In the genomic region with DNA sequence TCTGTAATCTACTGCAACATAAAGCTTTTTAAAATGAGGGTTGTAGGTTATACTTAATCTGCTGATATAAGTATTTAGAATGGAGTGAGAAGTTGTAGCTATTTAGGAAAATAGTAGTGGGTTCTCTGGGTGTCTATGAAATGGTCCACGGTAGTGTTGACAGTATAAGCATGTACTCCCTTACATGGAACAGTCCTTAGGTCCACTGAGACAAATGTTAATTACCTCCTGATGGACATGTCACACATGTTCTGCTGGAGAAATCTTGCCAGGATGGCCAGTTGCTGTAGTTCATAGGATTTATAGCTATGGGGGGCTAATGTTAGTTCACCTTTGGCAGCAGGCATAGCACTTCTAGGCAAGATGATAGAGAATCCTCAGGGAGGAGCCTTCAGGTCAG, we compare ENCODE assay signal across 22 mouse cellular contexts.
DNase-seq lines count a peak whose midpoint lies in the region; ATAC-seq and TF ChIP-seq lines count a peak whose summit lies in the region.
"Had no signal": no experiment of that assay in that cellular context is flagged by ENCODE, and none has a peak within 500 bp of the region (broad histone marks: within the 10 kb centered on the region; RNA-seq: fewer than 3 reads in every experiment).

No protein-coding gene starts in this region.

- H3K27ac ChIP-seq in lung, embryonic 14.5 days (ENCODE audit: low read depth) = no peak overlapping the region
- H3K27ac ChIP-seq in lung, embryonic 16.5 days (ENCODE audit: low read length) = no peak overlapping the region
- H3K27ac ChIP-seq in lung, postnatal 0 days (ENCODE audit: low read length) = no peak overlapping the region

- no peaks in the 10 kb centered on the region for H3K9me3 ChIP-seq in lung, embryonic 14.5 days (ENCODE audit: low read depth, low read length)
- no peaks in the 10 kb centered on the region for H3K9me3 ChIP-seq in lung, embryonic 16.5 days (ENCODE audit: control insufficient read depth, low read length)
- H3K9me3 ChIP-seq in lung, postnatal 0 days (ENCODE audit: low read length) = no peaks in the 10 kb centered on the region
- H3K9me3 ChIP-seq: G1E had no signal

- H3K4me3 ChIP-seq in lung, embryonic 14.5 days (ENCODE audit: low read depth, low read length) = no peak overlapping the region
- H3K4me3 ChIP-seq in lung, embryonic 16.5 days (ENCODE audit: low read length) = no peak overlapping the region
- H3K4me3 ChIP-seq in lung, adult 2 months (replicated peaks; ENCODE audit: extremely low read depth, low read depth, low read length) = no peak overlapping the region
- no peak overlapping the region for H3K4me3 ChIP-seq in lung, postnatal 0 days (ENCODE audit: low read depth, low read length)

- TF ChIP-seq EP300 in lung, postnatal 0 days (IDR thresholded peaks at IDR 0.05) = no peak

- H3K9ac ChIP-seq in lung, embryonic 14.5 days = no peak overlapping the region
- H3K9ac ChIP-seq in lung, embryonic 16.5 days (ENCODE audit: low read length) = no peak overlapping the region
- H3K9ac ChIP-seq in lung, postnatal 0 days (replicated peaks; ENCODE audit: low read depth) = no peak overlapping the region

- no peak for TF ChIP-seq CTCF in lung, embryonic 14.5 days (IDR thresholded peaks at IDR 0.05; ENCODE audit: low read depth)
- TF ChIP-seq CTCF in lung, adult 2 months (IDR thresholded peaks at IDR 0.05; ENCODE audit: insufficient read depth, low read length) = no peak
- TF ChIP-seq CTCF in lung, postnatal 0 days (IDR thresholded peaks at IDR 0.05) = no peak

- ATAC-seq in lung, embryonic 14.5 days (ENCODE audit: insufficient read depth) = peak; percentile 66; the same call in 1 of the 2 replicates
- peak; percentile 64 for ATAC-seq in lung, embryonic 16.5 days (ENCODE audit: low read depth)
- peak; percentile 72 for ATAC-seq in lung, postnatal 0 days
- ATAC-seq: activated CD4-positive, CD25-positive, alpha-beta regulatory T cell, adult 4 months; CD4-positive, CD25-positive, alpha-beta regulatory T cell, adult 4 months; Patski had no signal

- H3K27me3 ChIP-seq in lung, embryonic 14.5 days (ENCODE audit: insufficient read depth, low read length) = no peaks in the 10 kb centered on the region
- H3K27me3 ChIP-seq in lung, embryonic 16.5 days (ENCODE audit: control insufficient read depth, insufficient read depth, low read depth, low read length) = no peaks in the 10 kb centered on the region
- H3K27me3 ChIP-seq in lung, postnatal 0 days (replicated peaks; ENCODE audit: insufficient read depth, low read length) = no peaks in the 10 kb centered on the region
- H3K27me3 ChIP-seq: CH12.LX had no signal

- H3K36me3 ChIP-seq in lung, embryonic 14.5 days (ENCODE audit: insufficient read depth) = no peaks in the 10 kb centered on the region
- H3K36me3 ChIP-seq in lung, embryonic 16.5 days (ENCODE audit: control insufficient read depth, insufficient read depth, low read length) = no peaks in the 10 kb centered on the region
- no peaks in the 10 kb centered on the region for H3K36me3 ChIP-seq in lung, postnatal 0 days (ENCODE audit: insufficient read depth, low read length)
- H3K36me3 ChIP-seq: G1E had no signal

- 31% methylated on average over 1 of the region's 1 CpGs for WGBS in lung, embryonic 14.5 days
- WGBS in lung, embryonic 16.5 days = 44% methylated on average over 1 of the region's 1 CpGs
- WGBS in lung, adult 2 months = 66% methylated on average over 1 of the region's 1 CpGs
- 67% methylated on average over 1 of the region's 1 CpGs for WGBS in lung, postnatal 0 days

- no peak overlapping the region for H3K4me2 ChIP-seq in lung, embryonic 14.5 days
- no peak overlapping the region for H3K4me2 ChIP-seq in lung, embryonic 16.5 days (ENCODE audit: low read depth, low read length)
- no peak overlapping the region for H3K4me2 ChIP-seq in lung, postnatal 0 days (replicated peaks; ENCODE audit: low read depth, low read length)

- DNase-seq in lung, embryonic 14.5 days = peak; percentile 63
- DNase-seq in lung, postnatal 14 days = no peak
- no peak for DNase-seq in lung, adult 2 months
- peak; percentile 46 for DNase-seq in lung, postnatal 0 days (ENCODE audit: low spot score)
- DNase-seq in lung, postnatal 36 days = no peak
- DNase-seq in lung, postnatal 10 days = peak; percentile 2
- no peak for DNase-seq in lung, adult 18-20 months
- DNase-seq: adrenal gland, adult 2 months; adrenal gland, adult 8-10 months; adrenal gland, postnatal 10 days; adrenal gland, postnatal 14 days; adrenal gland, postnatal 25 days; adrenal gland, postnatal 36 days; B cell, adult 2 months; cerebellum, adult 11 months; cerebellum, adult 11-12 months had no signal

- no peaks in the 10 kb centered on the region for H3K4me1 ChIP-seq in lung, embryonic 14.5 days (ENCODE audit: insufficient read depth)
- H3K4me1 ChIP-seq in lung, embryonic 16.5 days (replicated peaks; ENCODE audit: control insufficient read depth, insufficient read depth, low read length) = no peaks in the 10 kb centered on the region
- no peaks in the 10 kb centered on the region for H3K4me1 ChIP-seq in lung, adult 2 months (ENCODE audit: control insufficient read depth, insufficient read depth, low read length)
- no peaks in the 10 kb centered on the region for H3K4me1 ChIP-seq in lung, postnatal 0 days (ENCODE audit: insufficient read depth, low read depth, low read length)

- TF ChIP-seq POLR2A in lung, adult 2 months (IDR thresholded peaks at IDR 0.05; ENCODE audit: borderline replicate concordance, extremely low read depth, low read depth, low read length) = no peak

Comparison
In these comparisons a context has a peak if more than half of its experiments do, and no peak if none do; other contexts are left out.
1. DNase-seq: peak in lung, embryonic 14.5 days (single experiment), lung, postnatal 0 days (single experiment) and lung, postnatal 10 days (single experiment); none in lung, postnatal 14 days (single experiment), lung, adult 2 months (single experiment), lung, postnatal 36 days (single experiment) and lung, adult 18-20 months (0 of 2).
2. Peak in every context shown above with its lines, with median percentiles within 50 percentile points of each other: ATAC-seq.